Mouse (Mus musculus): ENCODE measurements around the gene Fbxo2. TPM values are rescaled to one million over a fixed set of nuclear protein-coding genes. Genes with fewer than 3 reads are reported as not detected.

The Fbxo2 gene
- polyA plus RNA-seq, 1 experiment: 0.55 TPM

- H3K27me3 ChIP-seq (ENCODE audit: control insufficient read depth, insufficient read depth, low read length): peaks cover 38% of the 10 kb centered on the region
- peaks cover 11% of the 10 kb centered on the region; the same call in 1 of the 2 replicates for H3K4me1 ChIP-seq (ENCODE audit: control insufficient read depth, insufficient read depth, insufficient read length, low read length)
- no peak overlapping the region for H3K27ac ChIP-seq (ENCODE audit: insufficient read depth, low read depth, low read length)
- no peak overlapping the region for H3K4me3 ChIP-seq (ENCODE audit: low read depth, low read length)
- no peaks in the 10 kb centered on the region for H3K36me3 ChIP-seq (ENCODE audit: control insufficient read depth, insufficient read depth, low read length)
- no peak for TF ChIP-seq CTCF (IDR thresholded peaks at IDR 0.05; ENCODE audit: extremely low read depth, insufficient read length, insufficient replicate concordance, low read depth, low read length)
- no peak for TF ChIP-seq POLR2A (IDR thresholded peaks at IDR 0.05; ENCODE audit: low read depth, low read length)
- WGBS: 7% methylated on average over 17 of the region's 17 CpGs
Observed at GRCm38 (mm10) chr4:148165551-148165950, 5.1 kb downstream of the Fbxo2 start.

DNA sequence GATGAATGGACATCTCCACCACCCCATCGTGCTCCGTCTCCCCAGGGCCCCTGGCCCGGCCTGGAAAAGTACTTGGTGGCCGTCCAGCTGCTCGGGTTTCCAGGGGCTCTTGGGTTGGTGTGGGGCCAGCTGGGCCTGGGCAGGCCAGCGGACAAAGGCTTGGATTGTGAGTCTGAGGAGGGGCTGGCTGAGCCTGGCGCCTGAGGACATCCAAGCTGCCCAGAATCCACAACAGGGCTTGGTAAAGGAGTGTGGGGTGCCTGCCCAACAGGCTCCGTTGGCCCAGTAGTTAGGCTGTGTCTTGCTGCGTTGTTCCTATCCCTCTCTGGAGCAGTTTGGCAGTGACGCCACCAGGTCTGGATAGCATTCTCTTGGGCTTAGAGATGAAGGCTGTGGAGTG, 6.0 kb downstream of the Fbxo2 start:
- Histone ChIP-seq H3K27ac (ENCODE audit: insufficient read depth, low read depth, low read length) (no peak overlapping the region), H3K4me1 (ENCODE audit: control insufficient read depth, insufficient read depth, insufficient read length, low read length) (peaks cover 9% of the 10 kb centered on the region; the same call in 1 of the 2 replicates), H3K4me3 (ENCODE audit: low read depth, low read length) (peak overlapping the region; percentile 7; the same call in 1 of the 2 replicates), H3K36me3 (ENCODE audit: control insufficient read depth, insufficient read depth, low read length) (no peaks in the 10 kb centered on the region), H3K27me3 (ENCODE audit: control insufficient read depth, insufficient read depth, low read length) (peaks cover 30% of the 10 kb centered on the region)
- TF ChIP-seq CTCF (IDR thresholded peaks at IDR 0.05; ENCODE audit: extremely low read depth, insufficient read length, insufficient replicate concordance, low read depth, low read length): no peak
- no peak for TF ChIP-seq POLR2A (IDR thresholded peaks at IDR 0.05; ENCODE audit: low read depth, low read length)
- whole genome bisulfite sequencing: 17% methylated on average over 10 of the region's 10 CpGs

GRCm38 (mm10) chr4:148166986-148167385, 6.6 kb downstream of the Fbxo2 start:
- Histone ChIP-seq H3K27ac (ENCODE audit: insufficient read depth, low read depth, low read length) (no peak overlapping the region), H3K36me3 (ENCODE audit: control insufficient read depth, insufficient read depth, low read length) (no peaks in the 10 kb centered on the region), H3K4me3 (ENCODE audit: low read depth, low read length) (peak overlapping the region; percentile 7; the same call in 1 of the 2 replicates), H3K27me3 (ENCODE audit: control insufficient read depth, insufficient read depth, low read length) (peaks cover 27% of the 10 kb centered on the region), H3K4me1 (ENCODE audit: control insufficient read depth, insufficient read depth, insufficient read length, low read length) (peaks cover 9% of the 10 kb centered on the region; the same call in 1 of the 2 replicates)
- TF ChIP-seq POLR2A (IDR thresholded peaks at IDR 0.05; ENCODE audit: low read depth, low read length): no peak
- peak; percentile 66; the same call in 1 of the 2 replicates for TF ChIP-seq CTCF (IDR thresholded peaks at IDR 0.05; ENCODE audit: extremely low read depth, insufficient read length, insufficient replicate concordance, low read depth, low read length)
- WGBS: 23% methylated on average over 4 of the region's 4 CpGs

DNA sequence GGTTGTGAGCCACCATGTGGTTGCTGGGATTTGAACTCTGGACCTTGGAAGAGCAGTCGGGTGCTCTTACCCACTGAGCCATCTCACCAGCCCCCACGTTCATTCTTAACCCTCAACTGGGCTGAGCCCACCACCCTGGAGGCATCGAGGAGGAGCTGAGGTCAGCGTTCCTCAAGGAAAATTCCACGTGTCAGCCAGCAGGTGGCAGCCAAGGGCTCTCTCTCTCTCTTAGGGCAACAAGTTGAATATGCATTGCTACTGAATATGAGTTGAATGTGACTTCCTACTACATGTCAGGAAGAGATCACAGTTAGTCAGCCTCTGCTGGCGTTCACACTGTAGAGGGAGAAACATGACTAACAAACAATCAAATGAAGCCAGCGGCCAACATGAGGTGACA, 7.9 kb downstream of the Fbxo2 start:
- Histone ChIP-seq H3K36me3 (ENCODE audit: control insufficient read depth, insufficient read depth, low read length) (no peaks in the 10 kb centered on the region), H3K27me3 (ENCODE audit: control insufficient read depth, insufficient read depth, low read length) (peaks cover 29% of the 10 kb centered on the region), H3K27ac (ENCODE audit: insufficient read depth, low read depth, low read length) (no peak overlapping the region), H3K4me1 (ENCODE audit: control insufficient read depth, insufficient read depth, insufficient read length, low read length) (peaks cover 9% of the 10 kb centered on the region; the same call in 1 of the 2 replicates), H3K4me3 (ENCODE audit: low read depth, low read length) (no peak overlapping the region)
- whole genome bisulfite sequencing: 19% methylated on average over 7 of the region's 7 CpGs
- TF ChIP-seq POLR2A (IDR thresholded peaks at IDR 0.05; ENCODE audit: low read depth, low read length) (no peak), CTCF (IDR thresholded peaks at IDR 0.05; ENCODE audit: extremely low read depth, insufficient read length, insufficient replicate concordance, low read depth, low read length) (peak; percentile 79; the same call in 1 of the 2 replicates)

GRCm38 (mm10) chr4:148169586-148169985, 9.2 kb downstream of the Fbxo2 start:
- Histone ChIP-seq H3K4me1 (ENCODE audit: control insufficient read depth, insufficient read depth, insufficient read length, low read length) (0 out of 2 replicates have a peak, but pooled peaks cover 1% of the 10 kb centered on the region), H3K4me3 (ENCODE audit: low read depth, low read length) (no peak overlapping the region), H3K36me3 (ENCODE audit: control insufficient read depth, insufficient read depth, low read length) (no peaks in the 10 kb centered on the region), H3K27ac (ENCODE audit: insufficient read depth, low read depth, low read length) (no peak overlapping the region), H3K27me3 (ENCODE audit: control insufficient read depth, insufficient read depth, low read length) (peaks cover 33% of the 10 kb centered on the region)
- WGBS: 24% methylated on average over 15 of the region's 15 CpGs
- TF ChIP-seq CTCF (IDR thresholded peaks at IDR 0.05; ENCODE audit: extremely low read depth, insufficient read length, insufficient replicate concordance, low read depth, low read length): no peak
- no peak for TF ChIP-seq POLR2A (IDR thresholded peaks at IDR 0.05; ENCODE audit: low read depth, low read length)

- no peak overlapping the region for H3K4me3 ChIP-seq (ENCODE audit: low read depth, low read length)
- H3K27me3 ChIP-seq (ENCODE audit: control insufficient read depth, insufficient read depth, low read length): peaks cover 24% of the 10 kb centered on the region
- WGBS: 2% methylated on average over 2 of the region's 2 CpGs
- H3K36me3 ChIP-seq (ENCODE audit: control insufficient read depth, insufficient read depth, low read length): no peaks in the 10 kb centered on the region
- H3K4me1 ChIP-seq (ENCODE audit: control insufficient read depth, insufficient read depth, insufficient read length, low read length): no peaks in the 10 kb centered on the region
- peak; percentile 93 for TF ChIP-seq CTCF (IDR thresholded peaks at IDR 0.05; ENCODE audit: extremely low read depth, insufficient read length, insufficient replicate concordance, low read depth, low read length)
- TF ChIP-seq POLR2A (IDR thresholded peaks at IDR 0.05; ENCODE audit: low read depth, low read length): no peak
- no peak overlapping the region for H3K27ac ChIP-seq (ENCODE audit: insufficient read depth, low read depth, low read length)
Observed at GRCm38 (mm10) chr4:148170842-148171241, 10.4 kb downstream of the Fbxo2 start.

GRCm38 (mm10) chr4:148171261-148171660, 10.8 kb downstream of the Fbxo2 start:
- WGBS: 34% methylated on average over 3 of the region's 3 CpGs
- no peak for TF ChIP-seq POLR2A (IDR thresholded peaks at IDR 0.05; ENCODE audit: low read depth, low read length)
- no peak for TF ChIP-seq CTCF (IDR thresholded peaks at IDR 0.05; ENCODE audit: extremely low read depth, insufficient read length, insufficient replicate concordance, low read depth, low read length)
- H3K4me1 ChIP-seq (ENCODE audit: control insufficient read depth, insufficient read depth, insufficient read length, low read length): no peaks in the 10 kb centered on the region
- H3K27ac ChIP-seq (ENCODE audit: insufficient read depth, low read depth, low read length): no peak overlapping the region
- no peak overlapping the region for H3K4me3 ChIP-seq (ENCODE audit: low read depth, low read length)
- no peaks in the 10 kb centered on the region for H3K36me3 ChIP-seq (ENCODE audit: control insufficient read depth, insufficient read depth, low read length)
- peaks cover 20% of the 10 kb centered on the region for H3K27me3 ChIP-seq (ENCODE audit: control insufficient read depth, insufficient read depth, low read length)

All from small intestine, adult 2 months (tissue).